Mouse (Mus musculus) stomach, postnatal 0 days (tissue): ENCODE data around the gene Gtf2f2. TPM values are rescaled to one million over a fixed set of nuclear protein-coding genes. Genes with fewer than 3 reads are reported as not detected.
"Not testable (repeated sequence)": the region's sequence is repeated elsewhere in the genome, so short reads cannot be mapped to it uniquely, and the experiment has no call there.

Experiments
- ATAC-seq: fragments of 200-750 bp; cut with Nextera tagmentation; 2 replicates; pipeline ENCODE4 v1.8.0; 2017; ENCODE audit not compliant: low FRiP score, low TSS enrichment
- DNase-seq: peaks from one replicate; pipeline ENCODE4 v3.0.0-alpha.2; 2016; ENCODE audit warnings: low spot score
- H3K27ac ChIP-seq: fragments of 300-500 bp; sonication (generic); replicated peaks from 2 replicates; pipeline ENCODE4 v1.5.1; 2014; ENCODE audit warnings: mild to moderate bottlenecking, control low read depth
- H3K27me3 ChIP-seq: fragments of 300-500 bp; sonication (generic); 2 replicates; pipeline ENCODE4 v1.6.1; 2014; ENCODE audit warnings: low read length; ENCODE audit not compliant: control insufficient read depth, insufficient read depth
- H3K36me3 ChIP-seq: fragments of 300-500 bp; sonication (generic); 2 replicates; pipeline ENCODE4 v1.6.1; 2014; ENCODE audit warnings: low read length, mixed read lengths; ENCODE audit not compliant: control insufficient read depth, insufficient read depth
- H3K4me1 ChIP-seq: fragments of 300-500 bp; sonication (generic); replicated peaks from 2 replicates; pipeline ENCODE4 v1.6.1; 2014; ENCODE audit warnings: antibody characterized with exemption; ENCODE audit not compliant: control insufficient read depth, insufficient read depth
- H3K4me2 ChIP-seq: fragments of 300-500 bp; sonication (generic); replicated peaks from 2 replicates; pipeline ENCODE4 v1.6.1; 2014; ENCODE audit warnings: low read depth, mild to moderate bottlenecking, control low read depth, moderate library complexity
- H3K4me3 ChIP-seq: fragments of 300-500 bp; sonication (generic); 2 replicates; pipeline ENCODE4 v1.5.1; 2014; ENCODE audit warnings: low read depth, low read length, control low read depth
- H3K9ac ChIP-seq: fragments of 300-500 bp; sonication (generic); 2 replicates; pipeline ENCODE4 v1.6.1; 2014; ENCODE audit warnings: mild to moderate bottlenecking, low read length, control low read depth, mixed read lengths
- H3K9me3 ChIP-seq: fragments of 300-500 bp; sonication (generic); 2 replicates; pipeline ENCODE4 v1.6.1; 2016; ENCODE audit warnings: low read length; ENCODE audit not compliant: control insufficient read depth
- CTCF ChIP-seq: IDR thresholded peaks from 2 replicates; pipeline ENCODE4 v1.5.1; 2016; ENCODE audit warnings: antibody characterized with exemption, low read depth, mild to moderate bottlenecking, moderate library complexity
- EP300 ChIP-seq: optimal IDR thresholded peaks from 2 replicates; pipeline ENCODE3; 2016; ENCODE audit warnings: antibody characterized with exemption
- WGBS: fragments of 180-500 bp; shearing (Covaris S2); extraction: QIAGEN DNeasy Blood & Tissue Kit; methylation state at CpG from one replicate; pipeline ENCODE4 v1.1.7; 2014; 5-methylcytosine and 5-hydroxymethylcytosine counted together
- polyA plus RNA-seq: library from polyadenylated mRNA; unstranded; fragments of >200 nt; fragmentation: Nextera tagmentation; extraction: Ambion mirVana; gene quantifications from 2 replicates; pipeline ENCODE4 v1.2.1, GENCODE M21; 2015

Gtf2f2 gene
- polyA plus RNA-seq, 1 experiment from 2014 or later: 36.8 TPM

DNA sequence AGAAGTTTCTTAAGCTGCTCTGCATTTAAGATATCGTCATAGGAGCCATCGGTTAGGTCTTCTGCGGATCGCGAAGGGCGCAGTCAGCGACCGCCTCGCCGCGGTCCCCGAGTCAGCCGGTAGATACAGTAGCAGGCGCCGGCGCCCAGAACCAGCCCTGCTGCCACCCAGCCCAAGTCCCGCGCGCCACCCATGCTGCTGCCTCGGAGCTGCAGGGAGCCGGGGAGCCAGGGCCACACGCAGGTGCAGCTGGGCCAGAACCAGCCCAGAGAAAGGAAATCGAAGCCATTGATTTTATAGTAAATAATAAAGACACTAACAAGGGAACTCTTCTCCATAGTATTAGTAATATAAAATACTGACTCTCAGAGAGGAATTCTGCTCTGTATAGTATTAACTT is 79.4 kb downstream of the Gtf2f2 start:
- WGBS: 96% methylated on average over 23 of the region's 23 CpGs
- Histone ChIP-seq H3K9me3 (no peaks in the 10 kb centered on the region), H3K4me2 (no peak overlapping the region), H3K4me3 (no peak overlapping the region), H3K27ac (no peak overlapping the region), H3K36me3 (no peaks in the 10 kb centered on the region), H3K9ac (no peak overlapping the region), H3K4me1 (no peaks in the 10 kb centered on the region), H3K27me3 (no peaks in the 10 kb centered on the region)
- ATAC-seq (no peak), DNase-seq (no peak)
- TF ChIP-seq EP300: no peak
- TF ChIP-seq CTCF: no peak

GRCm38 (mm10) chr14:75929713-75930112 is 81.0 kb downstream of the Gtf2f2 start:
- not testable (repeated sequence) for H3K27me3 ChIP-seq, H3K4me3 ChIP-seq, H3K4me1 ChIP-seq, H3K27ac ChIP-seq, DNase-seq, ATAC-seq, H3K9me3 ChIP-seq, H3K4me2 ChIP-seq, H3K9ac ChIP-seq, H3K36me3 ChIP-seq
- 93% methylated on average over 8 of the region's 8 CpGs for WGBS

DNA sequence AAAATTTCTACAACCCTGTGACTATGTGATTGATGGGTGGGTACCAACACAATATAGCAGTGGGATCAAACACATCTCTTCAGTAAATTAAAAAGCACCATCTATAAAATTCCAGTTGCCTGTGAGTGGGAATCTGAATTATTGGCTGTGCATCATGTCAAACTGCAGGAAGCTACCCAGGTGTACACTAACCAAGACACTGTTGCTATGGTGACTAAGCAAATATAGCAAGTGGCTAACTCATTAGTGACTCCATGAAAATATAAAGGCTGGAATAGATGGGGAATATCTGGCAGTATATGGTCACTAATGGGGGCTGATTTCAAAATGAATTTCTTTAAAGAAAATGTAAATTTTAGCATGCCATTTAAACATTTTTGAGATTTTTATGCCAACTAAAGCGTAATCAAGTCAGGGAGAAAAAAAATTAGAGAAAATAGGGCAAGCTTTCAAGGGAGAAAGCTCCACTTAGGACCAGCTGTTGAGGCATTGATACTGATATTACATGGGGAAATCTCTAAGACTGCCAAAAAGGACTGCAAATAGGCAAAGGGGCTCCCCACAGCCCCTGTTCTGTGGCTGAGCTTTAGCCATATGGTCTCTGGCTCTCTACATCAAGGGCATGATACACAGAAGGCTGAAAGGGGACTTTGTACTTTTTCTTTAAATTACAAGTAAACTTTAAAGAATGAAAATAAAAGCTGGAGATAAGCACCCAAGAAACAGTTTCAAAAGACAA is 87.2 kb downstream of the Gtf2f2 start:
- H3K9ac ChIP-seq: no peak overlapping the region

GRCm38 (mm10) chr14:75912665-75913064 is 98.0 kb downstream of the Gtf2f2 start:
- ATAC-seq (peak; percentile 71; the same call in 1 of the 2 replicates), DNase-seq (peak; percentile 24)
- Histone ChIP-seq H3K36me3 (no peaks in the 10 kb centered on the region), H3K27ac (no peak overlapping the region; the same call in 1 of the 2 replicates), H3K4me3 (no peak overlapping the region), H3K27me3 (no peaks in the 10 kb centered on the region), H3K4me1 (no peaks in the 10 kb centered on the region), H3K9ac (no peak overlapping the region), H3K9me3 (no peaks in the 10 kb centered on the region), H3K4me2 (no peak overlapping the region)
- TF ChIP-seq CTCF (no peak), EP300 (no peak)
- WGBS: 66% methylated on average over 2 of the region's 2 CpGs

More for the DNA sequence above, 87.2 kb downstream of the Gtf2f2 start:
- Histone ChIP-seq H3K27ac (no peak overlapping the region), H3K4me1 (no peaks in the 10 kb centered on the region), H3K36me3 (no peaks in the 10 kb centered on the region), H3K4me3 (no peak overlapping the region), H3K4me2 (no peak overlapping the region), H3K9me3 (no peaks in the 10 kb centered on the region), H3K27me3 (no peaks in the 10 kb centered on the region)
- DNase-seq: no peak
- WGBS: 81% methylated on average over 1 of the region's 1 CpGs
- no peak for TF ChIP-seq CTCF
- no peak for TF ChIP-seq EP300
- no peak for ATAC-seq

GRCm38 (mm10) chr14:75911968-75912367 is 98.7 kb downstream of the Gtf2f2 start:
- Histone ChIP-seq H3K27ac (no peak overlapping the region; the same call in 1 of the 2 replicates), H3K4me1 (no peaks in the 10 kb centered on the region), H3K4me3 (no peak overlapping the region), H3K4me2 (no peak overlapping the region), H3K36me3 (no peaks in the 10 kb centered on the region), H3K9ac (no peak overlapping the region), H3K9me3 (no peaks in the 10 kb centered on the region), H3K27me3 (no peaks in the 10 kb centered on the region)
- DNase-seq (no peak), ATAC-seq (no peak)
- WGBS: 61% methylated on average over 6 of the region's 6 CpGs
- TF ChIP-seq CTCF (no peak), EP300 (no peak)

- H3K9ac ChIP-seq: no peak overlapping the region
- no peaks in the 10 kb centered on the region for H3K9me3 ChIP-seq
- no peak overlapping the region for H3K4me3 ChIP-seq
- H3K36me3 ChIP-seq: peaks cover 6% of the 10 kb centered on the region; the same call in 1 of the 2 replicates
- WGBS: 77% methylated on average over 8 of the region's 8 CpGs
- ATAC-seq (no peak), DNase-seq (no peak)
- no peaks in the 10 kb centered on the region for H3K4me1 ChIP-seq
- no peaks in the 10 kb centered on the region for H3K27me3 ChIP-seq
- H3K27ac ChIP-seq: no peak overlapping the region
- no peak overlapping the region for H3K4me2 ChIP-seq
- TF ChIP-seq CTCF (no peak), EP300 (no peak)
Measured at GRCm38 (mm10) chr14:75906931-75907330, 103.7 kb downstream of the Gtf2f2 start.
